In the genomic region with DNA sequence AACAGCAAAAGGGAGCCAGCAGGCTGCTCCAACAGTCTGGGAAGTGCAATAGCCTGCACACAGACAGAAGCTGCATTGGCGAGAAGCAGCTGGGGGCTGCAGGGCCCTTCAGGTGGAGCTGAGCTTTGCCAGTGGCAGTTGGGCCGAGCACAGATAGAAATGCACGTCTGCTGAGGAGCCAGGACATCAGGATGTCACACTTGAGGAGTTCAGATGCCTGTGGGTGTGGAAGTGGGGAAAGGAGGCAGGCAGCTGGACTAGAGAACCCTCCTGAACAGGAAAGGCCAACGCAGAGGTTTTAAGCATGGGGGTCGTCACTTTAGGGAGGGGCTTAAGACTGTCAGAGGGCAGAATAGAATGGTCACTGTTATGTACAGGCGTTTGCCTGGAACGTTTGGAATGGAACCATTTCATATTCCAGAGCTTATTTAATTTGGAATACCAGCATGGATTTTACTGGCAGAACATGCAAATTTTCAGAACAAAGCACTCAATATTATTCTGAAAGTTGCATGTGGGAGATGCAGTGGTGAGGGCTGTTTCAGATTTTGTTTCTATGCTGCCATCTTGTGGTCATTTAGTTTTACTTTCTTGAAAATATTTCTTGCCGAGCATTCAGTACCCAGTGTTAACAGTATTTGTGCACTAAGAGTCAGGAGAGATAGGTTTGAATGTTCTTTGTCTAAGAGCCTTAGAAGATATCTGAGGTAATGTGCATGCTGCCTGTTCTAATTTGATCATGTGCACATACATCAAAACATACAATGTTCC, we compare ENCODE assay signal across 7 mouse cellular contexts. TPM values are rescaled to one million over a fixed set of nuclear protein-coding genes. Genes with fewer than 3 reads are reported as not detected.
A peak's percentile ranks its signal among the peaks of the same experiment; 100 is the strongest.
DNase-seq lines count a peak whose midpoint lies in the region; ATAC-seq and TF ChIP-seq lines count a peak whose summit lies in the region.

No protein-coding gene starts in this region.

- no peak overlapping the region for H3K27ac ChIP-seq in lung, postnatal 0 days (ENCODE audit: low read length)
- peak overlapping the region; percentile 41; the same call in 1 of the 2 replicates for H3K27ac ChIP-seq in hindbrain, embryonic 10.5 days

- no peak for TF ChIP-seq EP300 in lung, postnatal 0 days (IDR thresholded peaks at IDR 0.05)

- peak; percentile 88 for DNase-seq in lung, postnatal 0 days (ENCODE audit: low spot score)
- no peak for DNase-seq in lung, postnatal 4 days
- peak; percentile 72 for DNase-seq in embryo, embryonic 10 days (ENCODE audit: low spot score)
- DNase-seq in hindbrain, embryonic 10.5 days (ENCODE audit: low spot score), result no peak
- peak; percentile 59 for DNase-seq in naive thymus-derived CD4-positive, alpha-beta T cell, adult 2 months (ENCODE audit: low read depth)
- no peak for DNase-seq in left cerebral cortex, adult 8-10 months (ENCODE audit: low spot score in 2 of 2)
- no peak for DNase-seq in right cerebral cortex, postnatal 36 days (ENCODE audit: low spot score in 2 of 2)

- TF ChIP-seq CTCF in lung, postnatal 0 days (IDR thresholded peaks at IDR 0.05), result peak; percentile 65

- no peaks in the 10 kb centered on the region for H3K27me3 ChIP-seq in lung, postnatal 0 days (replicated peaks; ENCODE audit: insufficient read depth, low read length)
- H3K27me3 ChIP-seq in hindbrain, embryonic 10.5 days (ENCODE audit: insufficient read depth, poor library complexity, severe bottlenecking), result no peaks in the 10 kb centered on the region

- H3K4me1 ChIP-seq in lung, postnatal 0 days (ENCODE audit: insufficient read depth, low read depth, low read length), result no peaks in the 10 kb centered on the region
- peaks cover 9% of the 10 kb centered on the region; the same call in 1 of the 2 replicates for H3K4me1 ChIP-seq in hindbrain, embryonic 10.5 days (replicated peaks)

- H3K9me3 ChIP-seq in lung, postnatal 0 days (ENCODE audit: low read length), result peaks cover 3% of the 10 kb centered on the region; the same call in 1 of the 2 replicates
- peaks cover 6% of the 10 kb centered on the region for H3K9me3 ChIP-seq in hindbrain, embryonic 10.5 days

- H3K9ac ChIP-seq in lung, postnatal 0 days (replicated peaks; ENCODE audit: low read depth), result no peak overlapping the region

- peaks cover 9% of the 10 kb centered on the region; the same call in 1 of the 2 replicates for H3K36me3 ChIP-seq in lung, postnatal 0 days (ENCODE audit: insufficient read depth, low read length)
- H3K36me3 ChIP-seq in hindbrain, embryonic 10.5 days, result peaks cover 65% of the 10 kb centered on the region

- 45% methylated on average over 8 of the region's 8 CpGs for WGBS in lung, postnatal 0 days
- 46% methylated on average over 8 of the region's 8 CpGs for WGBS in hindbrain, embryonic 10.5 days

- H3K4me2 ChIP-seq in lung, postnatal 0 days (replicated peaks; ENCODE audit: low read depth, low read length), result no peak overlapping the region

- peak; percentile 56 for ATAC-seq in lung, postnatal 0 days

- no peak overlapping the region for H3K4me3 ChIP-seq in lung, postnatal 0 days (ENCODE audit: low read depth, low read length)
- H3K4me3 ChIP-seq in hindbrain, embryonic 10.5 days, result no peak overlapping the region

RNA-seq across cellular contexts. Expression of a gene that starts 5.2 kb away (rescaled TPM):
- 0.10 and 0.20 TPM in 2 replicates for polyA plus RNA-seq in lung, postnatal 0 days (2015; fragmentation: Nextera tagmentation; extraction: Ambion mirVana)
- not detected in 2 replicates for polyA plus RNA-seq in hindbrain, embryonic 10.5 days (2016; fragmentation: Nextera tagmentation; extraction: Ambion mirVana)
- total RNA-seq in left cerebral cortex, adult 8-10 months (2022), result not detected

RNA-seq across cellular contexts. Expression of a gene that starts 10.1 kb away (rescaled TPM):
- polyA plus RNA-seq in lung, postnatal 0 days (2015; fragmentation: Nextera tagmentation; extraction: Ambion mirVana), result 16.4 and 16.6 TPM in 2 replicates
- 19.8 and 20.9 TPM in 2 replicates for polyA plus RNA-seq in hindbrain, embryonic 10.5 days (2016; fragmentation: Nextera tagmentation; extraction: Ambion mirVana)
- total RNA-seq in left cerebral cortex, adult 8-10 months (2022), result 10 to 100 TPM; 41.5 to 51.6 (median 44.8) TPM

RNA-seq across cellular contexts. Expression of a gene that starts 13.7 kb away (rescaled TPM):
- 6.6 and 8.3 TPM in 2 replicates for polyA plus RNA-seq in lung, postnatal 0 days (2015; fragmentation: Nextera tagmentation; extraction: Ambion mirVana)
- 0.14 and 0.85 TPM in 2 replicates for polyA plus RNA-seq in hindbrain, embryonic 10.5 days (2016; fragmentation: Nextera tagmentation; extraction: Ambion mirVana)
- 1 to 10 TPM in 2 of 4 experiments, under 1 TPM in 2; 0.48 to 1.3 (median 0.79) TPM for total RNA-seq in left cerebral cortex, adult 8-10 months (2022)

Comparison
In these comparisons a context has a peak if more than half of its experiments do, and no peak if none do; other contexts are left out.
1. DNase-seq: peak in lung, postnatal 0 days (single experiment), embryo, embryonic 10 days (single experiment) and naive thymus-derived CD4-positive, alpha-beta T cell, adult 2 months (single experiment); none in lung, postnatal 4 days (0 of 2), hindbrain, embryonic 10.5 days (single experiment), left cerebral cortex, adult 8-10 months (0 of 2) and right cerebral cortex, postnatal 36 days (0 of 2).